Mouse (Mus musculus): ENCODE results near the gene Zc3h18. TPM values are rescaled to one million over a fixed set of nuclear protein-coding genes. Genes with fewer than 3 reads are reported as not detected.

Zc3h18 gene
- total RNA-seq, 2 experiments from 2014 or later: 47.9 to 49.3 TPM

GRCm38 (mm10) chr8:122460524-122461472 lies 84.4 kb downstream of the Zc3h18 start, which contains the start of gene Snai3:
Snai3 (minus strand) TSS chr8:122460733.
- intact Hi-C loops (cut with DNase I): no loop called here
- no peak for DNase-seq

- intact Hi-C loops (cut with DNase I): no loop called here
- DNase-seq: no peak
Observed at GRCm38 (mm10) chr8:122461473-122462148, 85.2 kb downstream of the Zc3h18 start.

GRCm38 (mm10) chr8:122462510-122462909 lies 86.1 kb downstream of the Zc3h18 start:
- no peak for DNase-seq
- intact Hi-C loops (cut with DNase I): no loop called here

DNA sequence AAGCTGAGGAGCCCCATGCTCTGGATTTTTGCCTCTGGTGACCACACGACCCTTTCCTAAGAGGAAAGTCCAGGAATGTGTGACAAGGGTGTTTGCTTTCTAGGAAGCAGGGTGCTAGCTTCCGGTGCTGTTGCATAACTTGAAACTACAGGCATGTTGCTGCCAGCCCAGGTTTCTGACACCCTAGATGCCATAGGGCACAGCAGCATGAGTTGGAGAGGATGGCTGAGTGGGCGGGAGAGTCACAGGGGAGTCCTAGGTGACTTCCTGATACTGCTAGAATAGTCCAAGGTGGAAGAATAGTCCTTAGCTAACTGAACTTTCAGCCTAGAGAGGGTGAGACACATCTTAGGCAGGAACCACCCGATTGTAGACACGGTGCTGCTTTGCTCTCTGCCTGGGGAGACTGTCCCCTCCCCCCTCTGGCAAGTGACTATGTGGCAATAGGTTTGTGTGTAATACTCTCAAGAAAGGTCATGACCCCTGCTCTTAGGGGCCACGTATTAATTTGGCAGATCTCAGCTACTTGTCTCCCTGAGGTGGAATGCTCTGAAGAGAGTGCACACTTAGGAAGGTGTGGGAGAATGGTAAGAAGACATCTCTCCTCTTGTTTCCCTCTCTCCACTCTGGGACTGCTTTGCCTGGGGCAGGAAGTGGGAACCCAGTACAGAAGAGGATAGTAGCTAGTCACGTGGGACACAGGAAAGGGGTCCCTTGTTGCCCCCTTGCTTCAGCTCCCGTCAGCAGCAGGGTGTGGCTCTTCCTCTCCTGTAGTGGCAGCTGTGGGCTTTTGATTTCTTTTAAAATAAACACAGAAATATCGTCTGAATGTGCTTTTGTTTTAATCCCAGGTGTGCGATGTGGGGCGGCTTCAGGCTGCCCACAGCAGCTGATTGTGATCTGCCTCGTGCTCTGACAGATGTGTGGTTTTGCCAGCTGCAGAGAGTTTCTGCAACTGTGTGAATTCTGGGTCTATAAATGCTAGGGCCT lies 87.5 kb downstream of the Zc3h18 start:
- DNase-seq: no peak

DNA sequence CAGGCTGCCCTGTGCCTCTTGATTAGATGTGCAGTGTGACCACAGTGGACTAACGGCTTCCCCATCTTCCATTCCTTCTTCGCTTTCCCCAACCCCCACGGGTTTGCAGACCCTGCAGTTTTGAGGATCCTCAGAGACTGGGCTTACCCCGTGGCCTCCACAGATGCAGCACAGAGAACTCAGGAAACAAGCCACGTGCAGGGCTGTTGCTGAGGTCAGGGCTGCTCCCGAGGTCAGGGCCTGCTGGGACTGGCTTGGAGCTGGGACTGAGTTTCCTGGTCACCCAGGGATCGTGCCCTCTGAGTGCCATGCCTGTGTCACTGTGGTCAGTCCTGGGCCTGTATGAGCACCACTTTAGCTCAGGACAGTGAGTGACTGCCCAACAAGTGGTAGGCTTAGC lies 88.6 kb downstream of the Zc3h18 start:
- intact Hi-C loops (cut with DNase I): no loop called here

More for the DNA sequence above, 87.5 kb downstream of the Zc3h18 start:
- intact Hi-C loops (cut with DNase I): no loop called here

More for the DNA sequence above, 88.6 kb downstream of the Zc3h18 start:
- DNase-seq: no peak

Other genes starting within 250 kb of the Zc3h18 start
- gene Zfpm1, start 94.5 kb upstream of the Zc3h18 start, total RNA-seq (2021): 10 to 100 TPM in 1 of 2 experiments, 1 to 10 TPM in 1; 8.6 to 12.2 TPM
- gene Trhr2, start 15.9 kb upstream of the Zc3h18 start, total RNA-seq (2021): 1 to 10 TPM in 1 of 2 experiments, under 1 TPM in 1; 0.66 to 1.3 TPM
- gene Il17c, start 45.4 kb downstream of the Zc3h18 start, total RNA-seq (2021): under 1 TPM in 1 of 2 experiments, not detected in 1; 0.52 TPM
- gene Cyba, start 56.3 kb downstream of the Zc3h18 start, total RNA-seq (2021): 10 to 100 TPM in 1 of 2 experiments, 1 to 10 TPM in 1; 8.8 to 10.1 TPM
- 10 to 100 TPM; 68.7 to 78.2 TPM for gene Mvd, start 66.8 kb downstream of the Zc3h18 start, total RNA-seq (2021)
- gene Snai3, start 84.1 kb downstream of the Zc3h18 start, total RNA-seq (2021): not detected
- 10 to 100 TPM; 21.8 to 24.1 TPM for gene Rnf166, start 99.5 kb downstream of the Zc3h18 start, total RNA-seq (2021)
- gene Ctu2, start 99.5 kb downstream of the Zc3h18 start, total RNA-seq (2021): 10 to 100 TPM; 46.2 to 49.4 TPM
- gene Piezo1, start 174.7 kb downstream of the Zc3h18 start, total RNA-seq (2021): 10 to 100 TPM; 19.9 to 20.6 TPM
- gene Cdt1, start 191.4 kb downstream of the Zc3h18 start, total RNA-seq (2021): 1 to 10 TPM; 5.9 to 6.9 TPM
- 100 to 1,000 TPM; 101 to 102 TPM for gene Aprt, start 200.3 kb downstream of the Zc3h18 start, total RNA-seq (2021)
- 10 to 100 TPM; 10.3 to 10.7 TPM for gene Galns, start 234.9 kb downstream of the Zc3h18 start, total RNA-seq (2021)
- 10 to 100 TPM; 63.8 to 74.6 TPM for gene Trappc2l, start 235.0 kb downstream of the Zc3h18 start, total RNA-seq (2021)
- not detected for gene Pabpn1l, start 246.1 kb downstream of the Zc3h18 start, total RNA-seq (2021)

Measured in left cerebral cortex, postnatal 4 days (tissue).